Mouse (Mus musculus): ENCODE results near the gene Bhmt2.

Gene Bhmt2

DNA sequence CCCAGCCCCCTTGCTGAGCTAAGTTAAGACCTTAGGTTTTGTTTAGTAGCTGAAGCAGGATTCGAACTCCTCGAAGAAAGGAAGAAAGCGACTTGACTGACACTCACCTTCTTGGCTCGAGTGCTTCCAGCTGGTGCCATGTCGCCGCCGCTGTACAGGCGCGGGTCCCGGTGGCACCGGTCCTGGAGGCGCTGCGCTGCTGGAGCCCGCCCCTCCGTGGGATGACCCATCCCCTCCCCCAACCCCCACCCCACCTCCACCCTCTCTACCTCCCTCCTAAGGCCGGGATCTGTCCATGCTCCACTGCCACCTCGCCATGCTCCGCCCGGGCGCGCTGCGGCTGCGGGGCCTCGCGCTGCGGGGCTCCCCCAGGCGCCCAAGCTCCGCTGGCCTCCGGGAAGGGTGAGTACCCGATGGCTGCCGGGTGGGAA is at the start of gene Bhmt2, which contains the start of gene Dmgdh:
Bhmt2 (minus strand) TSS at position 172 of the 431 bp plus-strand sequence.
Dmgdh (plus strand) TSS at position 303 of the 431 bp plus-strand sequence.
- DNase-seq (ENCODE audit: extremely low read depth, low read depth, low spot score), result no peak

GRCm38 (mm10) chr13:93723455-93723854 is 49.4 kb upstream of the Bhmt2 start:
- no peak for DNase-seq (ENCODE audit: extremely low read depth, low read depth, low spot score)

DNA sequence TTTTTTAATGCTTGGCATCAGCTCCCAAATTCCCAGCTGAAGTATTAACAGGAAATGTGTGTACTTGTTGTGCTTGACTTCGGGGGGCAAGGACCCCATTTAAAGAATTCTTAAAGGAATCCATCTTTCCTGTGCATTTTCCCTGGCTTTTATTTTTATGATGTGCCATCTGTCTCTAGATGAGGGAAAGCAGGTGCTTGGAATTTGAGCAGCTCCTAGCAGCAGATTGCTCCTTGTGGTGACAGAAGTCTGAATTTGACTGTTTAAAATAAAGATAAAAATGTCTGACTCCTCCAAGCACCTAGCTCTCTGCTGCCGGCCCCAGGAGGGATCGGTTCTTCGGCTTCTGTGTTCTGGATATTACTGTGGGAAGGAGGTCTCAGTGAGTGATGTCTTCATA is 47.8 kb upstream of the Bhmt2 start:
- DNase-seq (ENCODE audit: extremely low read depth, low read depth, low spot score), result no peak

- no peak for DNase-seq (ENCODE audit: extremely low read depth, low read depth, low spot score)
Observed at GRCm38 (mm10) chr13:93718948-93719347, 44.8 kb upstream of the Bhmt2 start.

DNA sequence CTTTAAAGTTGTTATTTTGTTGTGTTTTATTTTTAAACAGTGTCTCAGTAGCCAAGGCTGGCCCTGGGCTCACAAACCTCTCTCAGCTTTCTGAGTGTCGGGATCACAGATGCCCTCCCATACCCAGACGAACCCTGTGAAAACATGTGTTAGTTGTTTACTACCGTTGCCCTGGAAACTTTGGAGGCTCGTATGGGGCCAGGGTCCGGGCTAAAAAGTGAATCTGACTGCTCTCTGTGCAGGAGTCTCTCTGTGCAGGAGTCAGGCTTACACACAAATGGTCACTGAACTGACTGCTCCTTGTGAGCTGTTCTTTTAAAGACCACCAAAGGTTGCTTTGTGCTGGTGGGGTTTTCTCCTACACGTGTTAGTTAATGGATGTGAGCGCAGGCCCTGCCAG is 43.0 kb upstream of the Bhmt2 start:
- DNase-seq (ENCODE audit: extremely low read depth, low read depth, low spot score), result no peak

- no peak for DNase-seq (ENCODE audit: extremely low read depth, low read depth, low spot score)
Observed at GRCm38 (mm10) chr13:93713826-93714225, 39.7 kb upstream of the Bhmt2 start.

DNA sequence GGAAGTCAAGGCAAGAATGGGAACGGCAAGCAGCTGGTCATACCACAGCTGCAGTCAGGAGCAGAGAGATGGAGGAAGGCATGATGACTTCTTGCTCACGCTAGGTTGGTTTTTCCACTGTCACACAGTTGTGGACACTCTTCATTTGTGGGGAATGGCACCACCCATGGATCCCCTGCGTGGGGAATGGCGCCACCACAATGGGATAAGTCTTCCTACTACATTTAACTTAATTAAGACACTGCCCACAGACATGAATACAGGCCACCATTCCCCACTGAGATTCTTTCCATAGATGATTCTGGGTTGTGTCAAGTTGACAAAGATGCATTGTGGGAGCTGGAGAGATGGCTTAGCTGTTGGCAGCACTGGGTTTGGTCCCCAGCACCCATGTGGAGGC is 38.3 kb upstream of the Bhmt2 start:
- no peak for DNase-seq (ENCODE audit: extremely low read depth, low read depth, low spot score)

DNA sequence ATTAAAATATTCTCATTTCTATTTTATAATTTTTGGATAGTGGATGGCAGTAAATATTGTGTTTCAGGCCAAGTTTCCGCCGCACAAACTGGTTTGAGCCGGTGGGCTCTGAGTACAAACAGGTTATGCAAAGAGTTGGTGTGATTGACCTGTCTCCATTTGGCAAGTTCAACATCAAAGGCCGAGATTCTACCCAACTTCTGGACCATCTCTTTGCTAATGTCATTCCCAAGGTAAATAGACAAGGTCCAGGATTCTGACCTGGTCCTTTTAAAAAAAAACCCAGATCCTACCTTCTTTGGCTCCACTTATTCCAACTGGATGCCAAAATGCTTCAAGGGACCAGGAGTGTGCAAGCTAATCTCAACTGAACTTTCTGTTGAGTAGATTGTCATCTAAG is 37.1 kb upstream of the Bhmt2 start:
- DNase-seq (ENCODE audit: extremely low read depth, low read depth, low spot score), result no peak

- DNase-seq (ENCODE audit: extremely low read depth, low read depth, low spot score), result no peak
Observed at GRCm38 (mm10) chr13:93710325-93710724, 36.2 kb upstream of the Bhmt2 start.

- DNase-seq (ENCODE audit: extremely low read depth, low read depth, low spot score), result peak; percentile 36
Observed at GRCm38 (mm10) chr13:93707271-93707670, 33.2 kb upstream of the Bhmt2 start.

DNA sequence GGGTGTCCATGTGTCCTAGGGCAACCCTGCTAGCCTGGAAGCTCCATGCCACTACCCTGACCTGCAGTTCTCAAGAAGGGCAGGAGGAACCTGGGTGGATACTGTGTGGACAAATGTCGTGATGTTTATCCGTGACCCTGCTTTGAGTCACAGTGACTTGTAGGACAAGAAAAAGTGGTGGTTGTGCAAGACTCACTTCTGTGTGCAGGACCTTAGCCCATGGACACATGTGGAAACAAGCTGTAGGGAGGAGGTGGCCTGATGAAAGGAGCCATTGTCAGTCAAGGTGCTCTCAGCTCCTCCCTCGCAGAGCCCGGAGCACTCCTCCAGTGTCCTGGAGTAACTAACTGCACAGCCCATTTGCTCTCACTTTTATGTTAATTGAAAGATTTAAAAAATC is 31.6 kb upstream of the Bhmt2 start:
- DNase-seq (ENCODE audit: extremely low read depth, low read depth, low spot score), result peak; percentile 94

DNA sequence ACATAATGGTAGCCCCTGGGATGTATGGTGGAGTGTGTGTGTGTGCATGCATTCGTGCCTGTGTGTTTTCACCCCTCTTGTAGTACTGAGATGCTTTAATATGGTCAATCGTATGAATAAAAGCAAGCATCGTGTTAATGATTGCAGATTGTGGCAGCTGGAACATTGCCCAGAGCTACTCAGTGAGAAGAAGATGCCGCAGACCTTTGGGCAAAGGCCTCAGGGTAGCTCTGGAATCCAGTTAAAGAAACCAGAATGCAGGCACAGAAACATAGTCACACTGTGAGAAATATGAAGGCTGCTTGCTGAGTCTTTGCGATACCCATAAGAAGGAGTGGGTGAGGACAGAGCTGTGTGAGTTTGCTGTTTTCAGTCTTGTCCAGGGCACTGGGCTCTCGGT is 24.8 kb upstream of the Bhmt2 start:
- DNase-seq (ENCODE audit: extremely low read depth, low read depth, low spot score), result no peak

DNA sequence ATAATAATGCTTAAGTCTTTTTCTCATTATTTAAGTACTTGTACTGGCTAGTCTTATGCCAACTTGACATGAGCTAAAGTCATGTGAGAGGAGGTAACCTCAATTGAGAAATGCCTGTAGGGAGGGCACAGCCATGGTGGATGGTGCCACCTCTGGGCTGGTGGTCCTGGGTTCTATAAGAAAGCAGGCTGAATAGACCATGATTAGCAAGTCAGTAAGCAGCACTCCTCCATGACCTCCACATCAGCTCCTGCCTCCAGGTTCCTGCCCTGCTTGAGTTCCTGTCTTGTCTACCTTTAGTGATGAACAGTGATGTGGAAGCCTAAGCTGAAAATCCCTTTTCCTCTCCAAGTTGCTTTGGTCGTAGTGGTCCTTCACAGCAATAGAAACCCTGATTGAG is 16.7 kb upstream of the Bhmt2 start:
- no peak for DNase-seq (ENCODE audit: extremely low read depth, low read depth, low spot score)

DNA sequence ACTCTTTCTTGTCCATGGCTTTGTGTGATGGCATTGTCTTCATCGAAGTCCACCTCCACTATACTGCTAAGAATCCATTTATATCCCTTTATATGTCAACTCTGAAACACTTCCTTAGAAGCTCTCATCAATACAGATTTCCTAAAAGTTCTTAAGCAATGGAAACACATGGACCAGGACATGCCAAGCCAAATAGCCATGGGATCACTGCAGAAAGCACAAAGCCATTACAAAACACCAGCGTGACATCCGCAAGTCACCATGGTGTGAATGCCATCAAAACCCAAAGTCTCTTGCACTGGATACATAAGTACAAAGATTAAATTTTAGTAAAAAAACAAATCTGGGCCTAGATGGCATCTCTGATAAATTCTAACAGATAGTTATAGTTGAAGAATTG is 15.5 kb upstream of the Bhmt2 start:
- peak; percentile 84 for DNase-seq (ENCODE audit: extremely low read depth, low read depth, low spot score)

DNA sequence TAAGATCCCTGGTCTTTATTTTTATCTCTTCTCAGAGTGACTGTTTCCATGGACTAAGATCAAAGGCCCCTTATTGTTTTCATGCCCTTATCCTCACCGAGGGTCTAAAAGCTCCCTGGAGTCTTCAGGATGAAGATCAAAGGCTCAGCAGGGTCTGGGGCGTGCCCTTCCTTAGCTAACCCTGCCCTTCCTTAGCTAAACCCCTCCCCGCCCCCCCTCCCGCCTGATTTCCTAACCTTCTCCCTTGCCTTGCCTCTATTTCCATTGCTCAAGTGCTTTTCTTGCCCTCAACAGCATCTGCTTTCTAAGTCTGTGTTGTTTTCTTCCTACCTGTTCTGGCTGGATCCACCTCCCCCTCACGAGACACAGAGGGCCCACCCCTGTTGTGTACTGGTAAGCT is 13.2 kb upstream of the Bhmt2 start:
- DNase-seq (ENCODE audit: extremely low read depth, low read depth, low spot score), result no peak

DNA sequence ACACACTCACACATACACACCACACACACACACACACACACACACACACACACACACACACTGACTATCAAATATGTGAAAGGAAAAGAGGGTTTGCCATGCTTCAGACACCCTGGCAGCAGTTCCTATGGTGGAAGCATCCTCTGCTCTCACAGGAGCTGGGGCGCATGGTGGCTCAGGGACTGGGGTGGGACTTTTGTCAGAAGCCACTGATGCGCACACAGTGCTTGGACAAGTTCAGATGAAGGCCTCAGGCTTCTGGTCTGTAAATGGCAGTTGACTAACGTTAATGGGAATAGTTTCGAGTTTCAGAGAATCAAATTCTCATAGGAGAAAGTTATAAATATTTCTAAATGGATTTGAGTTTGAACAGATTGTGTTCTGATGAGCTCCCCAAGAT is 11.1 kb upstream of the Bhmt2 start:
- DNase-seq (ENCODE audit: extremely low read depth, low read depth, low spot score), result no peak

DNA sequence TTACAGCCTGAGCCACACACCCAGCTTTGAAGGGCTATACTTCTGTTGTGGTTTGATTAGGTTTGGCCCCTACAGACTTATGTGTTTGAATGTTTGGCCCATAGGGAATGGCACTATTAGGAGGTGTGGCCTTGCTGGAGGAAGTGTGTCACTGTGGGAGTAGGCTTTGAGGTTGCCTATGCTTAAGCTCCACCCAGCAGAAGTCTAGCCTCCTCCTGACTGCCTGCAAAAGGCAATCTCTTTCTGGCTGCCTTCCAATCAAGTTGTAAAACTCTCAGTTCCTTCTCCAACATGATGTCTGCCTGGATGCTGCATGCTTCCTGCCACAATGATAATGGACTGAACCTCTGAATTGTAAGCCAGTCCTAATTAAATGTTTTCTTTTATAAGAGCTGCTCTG is 9.2 kb upstream of the Bhmt2 start:
- DNase-seq (ENCODE audit: extremely low read depth, low read depth, low spot score), result no peak

GRCm38 (mm10) chr13:93676864-93677263 is 2.8 kb upstream of the Bhmt2 start:
- DNase-seq (ENCODE audit: extremely low read depth, low read depth, low spot score), result no peak

GRCm38 (mm10) chr13:93673296-93673695 is 806 bp downstream of the Bhmt2 start:
- DNase-seq (ENCODE audit: extremely low read depth, low read depth, low spot score), result no peak

GRCm38 (mm10) chr13:93672371-93672770 is 1.7 kb downstream of the Bhmt2 start:
- no peak for DNase-seq (ENCODE audit: extremely low read depth, low read depth, low spot score)

GRCm38 (mm10) chr13:93667586-93667985 is 6.5 kb downstream of the Bhmt2 start:
- DNase-seq (ENCODE audit: extremely low read depth, low read depth, low spot score), result no peak

DNA sequence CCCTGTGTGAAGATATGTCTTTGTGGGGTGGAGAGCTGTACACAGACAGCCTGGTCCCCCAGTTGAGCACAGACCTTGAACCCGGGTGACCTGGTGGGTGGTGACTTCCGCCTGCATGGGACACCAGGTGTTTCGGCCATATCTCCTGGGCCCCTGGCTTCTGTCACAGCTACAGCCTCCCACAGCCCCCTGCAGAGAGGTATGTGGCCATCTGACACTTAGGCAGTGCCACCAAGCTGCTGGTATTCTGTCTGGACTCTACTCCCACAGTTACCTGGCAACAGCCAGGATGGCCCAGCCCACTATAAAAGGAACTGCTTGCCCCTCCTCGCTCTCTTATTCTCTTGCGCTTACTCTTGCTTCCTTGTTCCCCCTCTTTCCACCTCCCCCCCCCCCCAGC is 16.2 kb downstream of the Bhmt2 start:
- DNase-seq (ENCODE audit: extremely low read depth, low read depth, low spot score), result no peak

GRCm38 (mm10) chr13:93653382-93653781 is 20.7 kb downstream of the Bhmt2 start:
- DNase-seq (ENCODE audit: extremely low read depth, low read depth, low spot score), result no peak
